Mouse (Mus musculus): ENCODE measurements at regions not wholly inside any gene's neighbourhood (a gene's known extent, or its start where the extent isn't known, plus 50 kb on each side); places are given as distances from the start of the nearest gene placed in this dataset.

GRCm38 (mm10) chr1:115127337-115127736 is 557.2 kb upstream of the Cntnap5a start:
- H3K4me2 ChIP-seq (replicated peaks; ENCODE audit: low read depth): no peak overlapping the region
- H3K4me3 ChIP-seq (ENCODE audit: low read depth, low read length): no peak overlapping the region
- no peaks in the 10 kb centered on the region for H3K36me3 ChIP-seq (ENCODE audit: control insufficient read depth, insufficient read depth)
- no peaks in the 10 kb centered on the region for H3K9me3 ChIP-seq (ENCODE audit: control insufficient read depth)
- TF ChIP-seq CTCF (IDR thresholded peaks at IDR 0.05; ENCODE audit: low read depth): no peak
- peak; percentile 47; the same call in 1 of the 2 replicates for ATAC-seq
- WGBS: 35% methylated on average over 3 of the region's 3 CpGs
- H3K27ac ChIP-seq (ENCODE audit: low read depth, low read length): no peak overlapping the region
- no peaks in the 10 kb centered on the region for H3K4me1 ChIP-seq (replicated peaks; ENCODE audit: control insufficient read depth, insufficient read depth, low read length)
- no peaks in the 10 kb centered on the region for H3K27me3 ChIP-seq (replicated peaks; ENCODE audit: control insufficient read depth, insufficient read depth, low read length)
- H3K9ac ChIP-seq (ENCODE audit: low read depth, low read length): no peak overlapping the region

- TF ChIP-seq CTCF (IDR thresholded peaks at IDR 0.05; ENCODE audit: low read depth): no peak
- H3K9me3 ChIP-seq (ENCODE audit: control insufficient read depth): no peaks in the 10 kb centered on the region
- WGBS: 20% methylated on average over 1 of the region's 1 CpGs
- no peak overlapping the region for H3K4me2 ChIP-seq (replicated peaks; ENCODE audit: low read depth)
- no peaks in the 10 kb centered on the region for H3K4me1 ChIP-seq (replicated peaks; ENCODE audit: control insufficient read depth, insufficient read depth, low read length)
- no peak overlapping the region for H3K27ac ChIP-seq (ENCODE audit: low read depth, low read length)
- no peaks in the 10 kb centered on the region for H3K27me3 ChIP-seq (replicated peaks; ENCODE audit: control insufficient read depth, insufficient read depth, low read length)
- no peaks in the 10 kb centered on the region for H3K36me3 ChIP-seq (ENCODE audit: control insufficient read depth, insufficient read depth)
- H3K4me3 ChIP-seq (ENCODE audit: low read depth, low read length): no peak overlapping the region
- ATAC-seq: no peak
- H3K9ac ChIP-seq (ENCODE audit: low read depth, low read length): no peak overlapping the region
Observed at GRCm38 (mm10) chr1:115134298-115134697, 550.3 kb upstream of the Cntnap5a start.

GRCm38 (mm10) chr1:115144568-115144967 is 540.0 kb upstream of the Cntnap5a start:
- H3K27me3 ChIP-seq (replicated peaks; ENCODE audit: control insufficient read depth, insufficient read depth, low read length): no peaks in the 10 kb centered on the region
- no peaks in the 10 kb centered on the region for H3K36me3 ChIP-seq (ENCODE audit: control insufficient read depth, insufficient read depth)
- ATAC-seq: no peak
- H3K9me3 ChIP-seq (ENCODE audit: control insufficient read depth): no peaks in the 10 kb centered on the region
- no peaks in the 10 kb centered on the region for H3K4me1 ChIP-seq (replicated peaks; ENCODE audit: control insufficient read depth, insufficient read depth, low read length)
- no peak overlapping the region for H3K4me2 ChIP-seq (replicated peaks; ENCODE audit: low read depth)
- H3K4me3 ChIP-seq (ENCODE audit: low read depth, low read length): no peak overlapping the region
- no peak overlapping the region for H3K27ac ChIP-seq (ENCODE audit: low read depth, low read length)
- no peak overlapping the region for H3K9ac ChIP-seq (ENCODE audit: low read depth, low read length)
- no peak for TF ChIP-seq CTCF (IDR thresholded peaks at IDR 0.05; ENCODE audit: low read depth)
